Mouse (Mus musculus) hindbrain, embryonic 16.5 days (tissue): ENCODE results near the gene Map4k5. TPM values are rescaled to one million over a fixed set of nuclear protein-coding genes. Genes with fewer than 3 reads are reported as not detected.

Experiments used
- ATAC-seq: fragments of 200-750 bp; cut with Nextera tagmentation; 2 replicates; pipeline ENCODE4 v1.8.0; 2017; ENCODE audit warnings: moderate TSS enrichment, moderate library complexity
- H3K27ac ChIP-seq: fragments of 300-500 bp; sonication (generic); 2 replicates; pipeline ENCODE4 v1.5.1; 2014; ENCODE audit warnings: low read depth, mild to moderate bottlenecking, control low read depth, low read length, moderate library complexity
- H3K27me3 ChIP-seq: fragments of 300-500 bp; sonication (generic); replicated peaks from 2 replicates; pipeline ENCODE4 v1.6.1; 2014; ENCODE audit warnings: low read length; ENCODE audit not compliant: control insufficient read depth, insufficient read depth
- H3K36me3 ChIP-seq: fragments of 300-500 bp; sonication (generic); 2 replicates; pipeline ENCODE4 v1.6.1; 2014; ENCODE audit warnings: mild to moderate bottlenecking, low read length, moderate library complexity, mixed read lengths; ENCODE audit not compliant: control insufficient read depth, insufficient read depth
- H3K4me1 ChIP-seq: fragments of 300-500 bp; sonication (generic); 2 replicates; pipeline ENCODE4 v1.6.1; 2014; ENCODE audit warnings: low read depth, low read length; ENCODE audit not compliant: control insufficient read depth, insufficient read depth
- H3K4me2 ChIP-seq: fragments of 300-500 bp; sonication (generic); 2 replicates; pipeline ENCODE4 v1.6.1; 2014; ENCODE audit warnings: mild to moderate bottlenecking, low read length, control low read depth, moderate library complexity
- H3K4me3 ChIP-seq: fragments of 300-500 bp; sonication (generic); 2 replicates; pipeline ENCODE4 v1.5.1; 2014; ENCODE audit warnings: mild to moderate bottlenecking, low read length, control low read depth, moderate library complexity
- H3K9ac ChIP-seq: fragments of 300-500 bp; sonication (generic); 2 replicates; pipeline ENCODE4 v1.6.1; 2014; ENCODE audit warnings: low read depth, mild to moderate bottlenecking, control low read depth, low read length, moderate library complexity
- H3K9me3 ChIP-seq: fragments of 300-500 bp; sonication (generic); 2 replicates; pipeline ENCODE4 v1.6.1; 2014; ENCODE audit warnings: mild to moderate bottlenecking, low read length, moderate library complexity; ENCODE audit not compliant: control insufficient read depth
- WGBS: fragments of 180-500 bp; shearing (Covaris S2); extraction: QIAGEN DNeasy Blood & Tissue Kit; methylation state at CpG from one replicate; pipeline ENCODE4 v1.1.7; 2014; 5-methylcytosine and 5-hydroxymethylcytosine counted together
- polyA plus RNA-seq: library from polyadenylated mRNA; unstranded; fragments of >200 nt; fragmentation: Nextera tagmentation; extraction: Ambion mirVana; gene quantifications from 2 replicates; pipeline ENCODE4 v1.2.1, GENCODE M21; 2015

Gene Map4k5
- polyA plus RNA-seq, 1 experiment from 2014 or later, result 22.8 TPM

- WGBS, result 74% methylated on average over 2 of the region's 2 CpGs
- ATAC-seq, result no peak
- Histone ChIP-seq H3K36me3 (no peaks in the 10 kb centered on the region), H3K9me3 (no peaks in the 10 kb centered on the region), H3K27me3 (no peaks in the 10 kb centered on the region), H3K9ac (no peak overlapping the region), H3K4me2 (no peak overlapping the region), H3K4me1 (no peaks in the 10 kb centered on the region), H3K27ac (no peak overlapping the region), H3K4me3 (no peak overlapping the region)
Measured at GRCm38 (mm10) chr12:69917870-69918269, 24.9 kb upstream of the Map4k5 start.

- Histone ChIP-seq H3K27me3 (no peaks in the 10 kb centered on the region), H3K4me3 (no peak overlapping the region), H3K9ac (no peak overlapping the region), H3K27ac (no peak overlapping the region), H3K36me3 (no peaks in the 10 kb centered on the region), H3K4me1 (peaks cover 4% of the 10 kb centered on the region; the same call in 1 of the 2 replicates), H3K4me2 (no peak overlapping the region), H3K9me3 (no peaks in the 10 kb centered on the region)
- no peak for ATAC-seq
- WGBS, result 89% methylated on average over 7 of the region's 7 CpGs
Measured at GRCm38 (mm10) chr12:69912737-69913136, 19.7 kb upstream of the Map4k5 start.

- WGBS, result 87% methylated on average over 7 of the region's 7 CpGs
- H3K4me2 ChIP-seq, result no peak overlapping the region
- no peaks in the 10 kb centered on the region for H3K27me3 ChIP-seq
- no peaks in the 10 kb centered on the region for H3K36me3 ChIP-seq
- ATAC-seq, result no peak
- H3K4me3 ChIP-seq, result no peak overlapping the region
- H3K4me1 ChIP-seq, result peaks cover 4% of the 10 kb centered on the region; the same call in 1 of the 2 replicates
- H3K9ac ChIP-seq, result no peak overlapping the region
- H3K9me3 ChIP-seq, result no peaks in the 10 kb centered on the region
- no peak overlapping the region for H3K27ac ChIP-seq
Measured at GRCm38 (mm10) chr12:69911906-69912305, 18.9 kb upstream of the Map4k5 start.

GRCm38 (mm10) chr12:69908511-69908900 is 15.5 kb upstream of the Map4k5 start:
- H3K9ac ChIP-seq, result peak overlapping the region; percentile 76
- H3K27ac ChIP-seq, result peak overlapping the region; percentile 97
- H3K4me2 ChIP-seq, result peak overlapping the region; percentile 60
- peak overlapping the region; percentile 57 for H3K4me3 ChIP-seq
- H3K27me3 ChIP-seq, result no peaks in the 10 kb centered on the region
- 15% methylated on average over 19 of the region's 19 CpGs for WGBS
- H3K36me3 ChIP-seq, result no peaks in the 10 kb centered on the region
- H3K4me1 ChIP-seq, result peaks cover 4% of the 10 kb centered on the region; the same call in 1 of the 2 replicates
- peak; percentile 89 for ATAC-seq
- H3K9me3 ChIP-seq, result no peaks in the 10 kb centered on the region

GRCm38 (mm10) chr12:69907667-69908510 is 14.9 kb upstream of the Map4k5 start:
- WGBS, result 1% methylated on average over 30 of the region's 30 CpGs
- peak overlapping the region; percentile 97 for H3K27ac ChIP-seq
- H3K4me3 ChIP-seq, result peak overlapping the region; percentile 57
- H3K27me3 ChIP-seq, result no peaks in the 10 kb centered on the region
- no peaks in the 10 kb centered on the region for H3K9me3 ChIP-seq
- peaks cover 4% of the 10 kb centered on the region; the same call in 1 of the 2 replicates for H3K4me1 ChIP-seq
- peak overlapping the region; percentile 76 for H3K9ac ChIP-seq
- H3K36me3 ChIP-seq, result no peaks in the 10 kb centered on the region
- peak; percentile 89 for ATAC-seq
- peak overlapping the region; percentile 60 for H3K4me2 ChIP-seq

GRCm38 (mm10) chr12:69904991-69905390 is 12.0 kb upstream of the Map4k5 start:
- Histone ChIP-seq H3K4me3 (no peak overlapping the region), H3K4me2 (no peak overlapping the region), H3K9ac (no peak overlapping the region), H3K4me1 (peaks cover 1% of the 10 kb centered on the region; the same call in 1 of the 2 replicates), H3K36me3 (no peaks in the 10 kb centered on the region), H3K27me3 (no peaks in the 10 kb centered on the region), H3K27ac (no peak overlapping the region), H3K9me3 (no peaks in the 10 kb centered on the region)
- no peak for ATAC-seq
- 83% methylated on average over 2 of the region's 2 CpGs for WGBS

GRCm38 (mm10) chr12:69898119-69898518 is 5.1 kb upstream of the Map4k5 start:
- no peaks in the 10 kb centered on the region for H3K27me3 ChIP-seq
- ATAC-seq, result no peak
- H3K27ac ChIP-seq, result no peak overlapping the region
- H3K4me3 ChIP-seq, result no peak overlapping the region
- H3K9me3 ChIP-seq, result no peaks in the 10 kb centered on the region
- no peak overlapping the region for H3K9ac ChIP-seq
- no peak overlapping the region for H3K4me2 ChIP-seq
- H3K36me3 ChIP-seq, result no peaks in the 10 kb centered on the region
- peaks cover 2% of the 10 kb centered on the region; the same call in 1 of the 2 replicates for H3K4me1 ChIP-seq
- 88% methylated on average over 4 of the region's 4 CpGs for WGBS

GRCm38 (mm10) chr12:69895046-69895445 is 2.0 kb upstream of the Map4k5 start:
- Histone ChIP-seq H3K9ac (no peak overlapping the region), H3K9me3 (no peaks in the 10 kb centered on the region), H3K4me3 (no peak overlapping the region), H3K27me3 (no peaks in the 10 kb centered on the region), H3K4me2 (no peak overlapping the region), H3K4me1 (peaks cover 18% of the 10 kb centered on the region), H3K27ac (no peak overlapping the region), H3K36me3 (no peaks in the 10 kb centered on the region)
- ATAC-seq, result no peak
- 47% methylated on average over 2 of the region's 2 CpGs for WGBS

GRCm38 (mm10) chr12:69893927-69894326 is 927 bp upstream of the Map4k5 start:
- Histone ChIP-seq H3K4me3 (no peak overlapping the region), H3K27me3 (no peaks in the 10 kb centered on the region), H3K9ac (no peak overlapping the region), H3K27ac (0 out of 2 replicates have a peak overlapping the region, but pooled peaks have one; percentile 39), H3K4me1 (peaks cover 23% of the 10 kb centered on the region), H3K4me2 (peak overlapping the region; percentile 84; the same call in 1 of the 2 replicates), H3K36me3 (no peaks in the 10 kb centered on the region), H3K9me3 (no peaks in the 10 kb centered on the region)
- 64% methylated on average over 6 of the region's 6 CpGs for WGBS
- ATAC-seq, result no peak
